Mouse (Mus musculus) fibroblast of lung, adult 2 months (primary cell): ENCODE data around the gene Enpp6.
"Not testable (repeated sequence)": the region's sequence is repeated elsewhere in the genome, so short reads cannot be mapped to it uniquely, and the experiment has no call there.

Source experiments
- DNase-seq: peaks from one replicate; pipeline ENCODE4 v3.0.0-alpha.2; 2011; ENCODE audit warnings: low read depth

Gene Enpp6

GRCm38 (mm10) chr8:46995931-46996664 is 9.4 kb downstream of the Enpp6 start:
- no peak for DNase-seq

- DNase-seq: no peak
Measured at GRCm38 (mm10) chr8:47005676-47006075, 19.0 kb downstream of the Enpp6 start.

GRCm38 (mm10) chr8:47006785-47007184 is 20.1 kb downstream of the Enpp6 start:
- no peak for DNase-seq

GRCm38 (mm10) chr8:47008220-47008773 is 21.6 kb downstream of the Enpp6 start:
- DNase-seq: no peak

DNA sequence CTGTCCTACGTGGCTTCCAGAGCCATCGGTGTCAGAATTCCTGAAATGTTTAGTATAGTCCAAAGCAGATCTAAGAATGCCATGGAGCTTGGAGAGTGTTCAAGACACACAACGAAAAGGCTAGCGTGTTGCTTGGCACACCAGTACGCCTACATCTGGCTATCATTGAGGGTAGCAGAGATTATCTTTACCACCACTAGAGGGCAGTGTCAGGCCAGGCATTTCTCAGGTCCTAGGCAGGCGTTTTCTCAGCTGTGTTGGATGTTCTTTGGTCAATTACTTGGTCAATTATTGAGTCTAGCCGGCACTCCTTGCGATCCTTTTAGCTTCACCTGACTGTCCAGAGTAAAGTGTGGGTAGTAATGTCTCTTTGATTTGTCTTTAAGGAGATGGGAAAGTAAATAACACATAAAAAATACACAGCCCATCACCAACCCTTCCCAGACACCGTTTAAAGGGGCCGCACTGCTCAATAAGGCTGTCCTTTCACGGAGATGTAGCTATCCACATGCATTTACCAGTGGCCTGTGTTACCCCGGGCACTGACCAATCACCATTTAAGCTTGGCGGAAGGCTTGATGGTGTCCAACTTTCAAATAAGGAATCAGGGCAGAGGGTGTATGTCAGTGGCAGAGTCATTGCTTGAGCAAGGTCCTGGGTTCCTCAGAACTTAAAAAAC is 29.7 kb downstream of the Enpp6 start:
- peak; percentile 51 for DNase-seq

DNA sequence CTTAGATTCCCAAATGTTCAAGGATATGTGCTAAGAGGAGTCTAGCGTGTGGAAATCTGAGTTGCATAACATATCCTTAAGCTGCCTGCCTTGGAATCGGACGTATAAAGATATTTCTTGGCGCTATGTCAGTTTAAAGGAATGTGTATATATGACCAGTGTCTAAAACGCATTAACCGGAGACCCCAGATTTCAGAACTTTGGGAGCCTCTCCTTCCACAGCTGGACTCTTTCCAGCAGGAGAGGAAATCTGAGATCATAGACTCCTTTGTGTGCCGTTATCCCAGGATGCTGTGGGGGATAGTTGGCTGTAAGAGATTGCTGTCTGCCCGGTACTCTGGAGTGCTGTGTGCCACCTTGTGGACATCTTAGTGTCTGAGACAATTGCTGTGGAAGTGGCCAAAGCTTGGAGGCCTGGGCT is 34.5 kb downstream of the Enpp6 start:
- no peak for DNase-seq

DNA sequence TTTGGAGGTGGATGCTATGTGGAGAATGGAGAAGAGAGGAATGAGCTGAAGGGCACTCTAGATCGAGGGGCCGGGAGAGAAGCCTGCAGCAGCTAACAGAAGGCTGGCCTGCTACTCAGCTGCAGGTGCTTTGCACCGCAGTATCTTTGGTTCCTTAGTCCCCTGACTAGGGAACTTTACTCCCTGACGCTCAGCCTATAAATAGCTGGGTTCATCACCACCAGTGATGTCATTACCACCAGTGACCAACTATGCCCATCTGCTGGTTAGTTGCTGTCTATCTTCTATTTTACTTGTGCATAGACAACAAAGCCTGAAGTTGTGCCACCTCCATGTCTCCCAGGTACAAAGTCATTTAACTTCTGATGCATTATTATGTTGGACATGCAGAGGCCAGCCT is 37.9 kb downstream of the Enpp6 start:
- no peak for DNase-seq

DNA sequence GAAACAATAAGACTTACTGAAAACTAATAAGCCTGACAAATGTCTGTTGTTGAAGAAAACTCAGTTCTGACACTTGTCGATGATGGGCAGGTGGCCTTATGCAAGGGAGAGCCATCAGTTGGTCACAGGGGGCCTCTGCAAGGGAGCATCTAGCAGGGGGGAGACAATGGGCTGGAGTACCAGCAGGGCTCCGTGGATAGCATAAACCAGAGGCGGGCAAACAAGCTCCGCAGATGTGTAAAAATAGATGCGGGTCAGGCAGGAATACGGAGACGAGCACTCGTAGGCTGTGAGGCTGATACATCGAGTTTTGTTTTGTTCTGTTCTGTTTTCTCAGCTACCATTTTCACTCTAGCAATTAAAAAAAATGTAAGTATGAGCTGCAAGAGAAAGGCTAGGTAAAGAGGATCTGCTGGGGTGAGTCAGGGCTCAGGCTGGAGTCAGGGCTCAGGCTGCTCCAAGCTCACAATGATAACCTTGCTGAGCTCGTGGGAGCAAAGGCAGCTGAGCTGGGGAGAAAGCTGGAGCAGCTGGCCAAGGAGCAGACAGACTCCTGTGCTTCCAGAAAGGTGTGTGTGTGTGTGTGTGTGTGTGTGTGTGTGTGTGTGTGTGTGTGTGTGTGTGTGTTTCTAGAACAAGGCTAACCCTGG is 40.3 kb downstream of the Enpp6 start:
- DNase-seq: no peak

GRCm38 (mm10) chr8:47028474-47028873 is 41.8 kb downstream of the Enpp6 start:
- no peak for DNase-seq

DNA sequence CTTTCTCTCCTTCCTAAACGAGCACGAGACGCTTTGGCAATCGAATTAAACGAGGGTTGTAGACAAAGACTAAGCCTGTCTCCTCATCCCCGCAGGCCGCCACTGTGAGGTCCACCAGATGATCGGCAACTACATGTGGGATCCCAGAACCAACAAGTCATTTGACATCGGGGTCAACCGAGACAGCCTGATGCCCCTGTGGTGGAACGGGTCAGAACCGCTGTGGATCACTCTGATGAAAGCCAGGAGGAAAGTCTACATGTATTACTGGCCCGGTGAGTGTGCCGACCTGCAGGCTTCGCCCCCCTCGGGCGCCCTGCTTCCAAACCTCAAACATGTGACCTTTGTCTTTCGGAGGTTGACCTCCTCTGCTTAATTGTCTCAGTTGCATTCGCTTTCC is 43.6 kb downstream of the Enpp6 start:
- DNase-seq: no peak

- DNase-seq: no peak
Measured at GRCm38 (mm10) chr8:47032081-47032480, 45.4 kb downstream of the Enpp6 start.

DNA sequence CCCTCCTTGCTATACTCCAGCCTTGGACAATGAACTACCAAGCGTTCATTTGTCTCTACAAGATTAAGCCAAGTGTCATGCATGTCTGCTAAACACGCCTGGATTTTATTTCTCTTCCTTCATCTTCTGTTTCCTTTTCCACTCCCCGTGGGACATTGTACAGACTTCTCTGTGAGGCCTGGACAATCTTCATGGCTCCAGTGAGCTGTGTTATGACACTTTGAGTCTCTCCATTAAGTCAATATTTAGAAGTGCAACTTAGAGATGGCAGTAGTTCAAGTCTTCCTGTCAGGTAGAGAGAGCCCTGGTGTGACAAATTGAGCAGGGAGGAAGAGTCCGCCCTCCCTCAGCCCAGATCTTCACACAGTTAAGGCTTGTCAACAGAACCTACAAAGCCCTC is 47.3 kb downstream of the Enpp6 start:
- DNase-seq: no peak

DNA sequence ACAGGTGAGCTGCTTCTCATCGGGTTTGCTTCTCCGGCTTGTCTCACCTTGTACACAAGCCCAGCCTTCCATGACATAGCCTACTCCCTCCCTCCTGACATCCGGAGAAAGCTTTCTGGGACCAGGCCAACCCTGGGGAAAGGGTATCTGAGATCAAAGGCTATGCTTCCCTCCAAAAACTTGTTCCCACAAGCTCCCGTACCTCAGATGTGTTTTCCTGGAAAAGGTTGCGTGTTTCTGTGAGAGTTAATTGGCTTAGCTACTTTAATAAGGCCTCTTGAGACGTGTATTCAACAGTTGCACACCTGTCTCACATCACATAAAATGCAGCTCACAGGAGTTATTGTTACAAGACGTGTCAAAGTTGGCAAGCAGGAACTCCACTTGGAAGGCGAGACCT is 49.8 kb downstream of the Enpp6 start:
- no peak for DNase-seq

- DNase-seq: no peak
Measured at GRCm38 (mm10) chr8:47037405-47037804, 50.7 kb downstream of the Enpp6 start.

GRCm38 (mm10) chr8:47040215-47040614 is 53.5 kb downstream of the Enpp6 start:
- not testable (repeated sequence) for DNase-seq

DNA sequence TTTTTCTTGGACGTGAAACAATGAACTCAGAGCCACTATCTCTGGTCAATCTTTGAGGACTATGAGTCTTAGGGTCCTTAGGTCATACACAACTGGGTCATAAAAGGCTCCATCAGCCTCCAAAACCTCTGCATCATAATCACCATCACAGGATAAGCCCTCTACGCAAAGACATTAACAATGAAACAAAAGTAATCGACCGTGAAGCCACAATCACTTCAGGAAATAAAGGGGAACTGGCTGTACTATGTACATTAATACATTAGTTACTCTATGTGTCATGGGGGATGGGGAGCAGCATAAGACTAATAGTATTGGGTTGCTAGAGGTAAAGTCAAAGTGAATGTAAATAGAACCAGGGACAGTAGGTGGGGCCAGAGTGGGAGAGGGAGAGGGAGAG is 59.7 kb downstream of the Enpp6 start:
- DNase-seq: no peak

DNA sequence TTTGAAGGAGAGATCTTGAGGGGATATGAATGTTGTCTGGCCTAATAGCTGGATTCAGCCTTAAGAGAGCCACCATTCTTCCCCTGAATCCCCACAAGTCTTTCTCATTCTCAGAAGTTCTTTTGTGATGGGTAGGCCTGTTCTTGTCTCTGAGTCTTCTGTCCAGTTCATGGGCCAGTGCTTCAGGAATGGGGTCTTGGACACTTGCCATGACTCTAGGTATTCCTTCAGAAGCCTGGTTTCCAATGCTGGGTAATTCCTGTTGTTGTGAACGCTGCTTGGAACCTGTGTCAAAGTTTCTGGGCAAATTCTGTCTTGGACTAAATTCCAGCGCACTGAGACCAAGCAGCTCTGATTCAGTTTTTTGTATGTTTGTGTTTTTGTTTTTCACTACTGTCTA is 60.5 kb downstream of the Enpp6 start:
- DNase-seq: no peak

GRCm38 (mm10) chr8:47048584-47048983 is 61.9 kb downstream of the Enpp6 start:
- DNase-seq: no peak

- DNase-seq: no peak
Measured at GRCm38 (mm10) chr8:47052643-47053042, 66.0 kb downstream of the Enpp6 start.

DNA sequence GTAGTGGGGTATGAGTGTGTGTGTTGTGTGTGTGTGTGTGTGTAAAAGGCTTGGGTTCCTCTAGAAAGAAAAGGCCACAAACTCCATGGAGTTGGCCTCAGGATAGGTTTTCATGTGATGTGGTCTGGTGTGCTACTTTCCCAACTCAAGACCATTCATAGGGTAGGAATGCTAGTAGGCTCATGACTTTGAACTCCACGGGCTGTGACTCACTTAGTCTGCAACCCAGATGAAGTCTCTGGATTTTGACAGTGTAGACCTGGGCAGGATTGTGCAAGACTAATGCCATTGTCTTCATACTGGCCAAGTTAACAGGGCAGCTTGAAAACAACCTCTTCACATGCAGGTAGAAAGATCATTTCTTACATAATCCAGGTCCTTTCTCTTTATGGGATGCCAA is 69.4 kb downstream of the Enpp6 start:
- DNase-seq: peak; percentile 89

- no peak for DNase-seq
Measured at GRCm38 (mm10) chr8:47058526-47058925, 71.8 kb downstream of the Enpp6 start.

DNA sequence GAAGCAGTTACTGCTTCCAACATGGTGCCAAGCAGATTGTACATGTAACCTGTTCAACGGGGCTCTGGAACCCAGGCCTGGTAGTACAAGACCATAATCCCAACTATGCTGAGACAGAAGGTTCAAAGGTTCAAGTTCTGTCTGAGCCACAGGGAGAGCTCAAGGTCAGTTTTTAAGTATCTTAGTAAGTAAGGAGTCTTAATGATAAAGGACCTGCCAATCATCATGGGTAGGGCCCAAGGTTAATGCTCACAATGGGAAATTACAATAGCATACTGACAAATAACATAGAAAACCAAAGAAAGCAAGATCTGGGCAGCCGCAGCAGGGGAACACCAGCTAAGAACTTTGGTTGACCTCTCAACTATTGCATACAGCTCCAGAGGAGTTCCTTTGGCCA is 72.3 kb downstream of the Enpp6 start:
- DNase-seq: no peak
